Mouse (Mus musculus) cerebellum, adult 8-10 months (tissue): ENCODE results near the gene Bcl6.
A peak's percentile ranks its signal among the peaks of the same experiment; 100 is the strongest.

Experiments
- DNase-seq: peaks from one replicate; pipeline ENCODE4 v3.0.0; 2022

Gene Bcl6

GRCm38 (mm10) chr16:23990161-23990970 lies 1.7 kb upstream of the Bcl6 start:
- peak; percentile 36 for DNase-seq

DNA sequence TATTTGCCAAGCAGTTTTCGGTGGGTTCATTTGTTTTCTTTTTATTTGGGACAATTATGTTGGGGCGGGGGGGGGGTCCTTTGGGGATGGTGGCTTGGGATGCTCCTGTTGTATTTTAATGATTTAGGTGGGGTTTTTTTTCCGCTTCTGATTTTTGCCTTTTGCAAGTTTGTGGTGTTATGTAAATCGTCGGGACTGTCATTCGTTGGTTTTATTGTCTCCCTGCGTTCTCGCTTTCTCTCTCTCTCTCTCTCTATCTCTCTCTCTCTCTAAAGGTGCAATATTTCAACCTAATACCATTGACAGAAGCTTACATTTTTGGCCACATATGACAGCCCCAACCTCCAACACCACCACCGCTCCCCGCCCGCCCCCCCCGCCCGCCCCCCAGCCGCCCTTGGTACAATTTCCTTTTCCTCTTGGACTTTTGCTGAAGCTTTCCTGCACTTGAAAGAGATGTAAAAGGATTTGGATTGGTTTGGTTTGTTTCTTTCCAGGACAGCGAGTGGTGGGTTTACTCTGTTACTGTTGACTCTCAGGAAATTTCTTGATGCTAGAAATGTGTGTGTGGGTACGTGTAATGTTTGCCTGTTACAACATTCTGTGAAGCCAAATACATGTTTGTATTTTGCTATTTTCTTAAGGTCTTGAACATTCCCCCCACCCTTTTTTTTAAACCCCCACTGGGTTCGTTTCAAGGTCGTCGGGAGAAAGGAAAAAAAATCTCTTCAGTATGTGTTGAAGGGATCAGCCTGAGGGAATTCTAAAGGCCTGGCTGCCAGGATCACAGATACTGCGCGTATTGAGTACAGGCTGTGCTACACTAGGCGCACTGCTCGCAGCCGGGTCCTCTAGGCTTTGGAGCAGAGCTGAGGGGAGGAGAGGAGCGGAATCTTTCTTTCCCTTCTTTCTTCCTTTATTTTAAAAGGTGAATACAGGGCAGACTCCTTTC lies 833 bp upstream of the Bcl6 start:
- peak; percentile 69 for DNase-seq

DNA sequence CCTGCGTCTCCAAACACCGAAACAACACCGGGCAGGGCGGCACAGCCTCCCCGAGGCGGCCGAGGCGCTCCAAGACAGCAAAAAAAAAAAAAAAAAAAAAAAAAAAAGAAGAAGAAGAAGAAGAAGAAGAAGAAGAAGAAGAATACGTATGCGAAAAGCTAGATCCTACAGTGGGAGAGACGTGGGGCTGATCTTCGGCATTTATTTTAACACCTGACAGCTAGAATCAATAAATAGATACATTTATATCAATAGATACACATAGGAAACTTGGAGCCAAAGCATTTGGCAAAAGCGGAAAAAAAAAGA lies 541 bp downstream of the Bcl6 start:
- no peak for DNase-seq

DNA sequence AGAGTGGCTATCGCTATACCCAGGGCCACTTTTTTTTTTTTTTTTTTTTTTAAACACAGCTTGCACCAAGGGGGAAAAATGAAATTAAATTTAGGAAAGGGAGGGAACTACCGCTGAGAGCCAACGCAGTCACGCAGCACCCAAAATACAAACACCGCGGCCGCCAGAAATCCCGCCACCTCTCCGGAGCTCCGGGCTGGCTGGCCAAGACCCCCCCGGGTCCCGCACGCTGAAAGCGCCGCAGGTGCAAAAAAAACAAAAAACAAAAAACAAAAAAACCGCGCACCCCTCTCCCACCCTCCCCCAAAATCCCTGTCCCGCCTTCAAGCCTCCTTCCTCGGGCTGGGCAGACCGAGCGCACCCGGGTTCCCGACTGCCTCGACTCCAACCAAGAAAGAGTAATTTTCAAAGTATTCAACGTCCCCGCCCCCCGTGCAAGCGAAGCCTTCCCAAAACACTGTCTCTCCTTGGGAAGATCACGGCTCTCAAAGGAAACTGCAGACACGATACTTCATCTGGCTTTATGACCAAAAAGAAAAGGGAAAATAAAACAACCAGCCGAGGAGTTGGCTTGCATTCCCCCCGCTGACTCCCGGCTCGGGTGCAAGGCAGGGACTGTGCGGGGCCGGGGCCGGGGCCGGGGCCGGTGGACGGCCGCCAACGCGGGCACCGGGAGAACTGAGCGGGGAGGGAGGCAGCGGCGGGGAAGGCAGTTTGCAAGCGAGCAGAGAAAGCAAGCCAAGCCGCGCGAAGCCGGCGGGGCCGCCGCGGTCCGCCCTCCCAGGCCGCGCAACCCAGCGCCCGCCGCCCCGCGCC lies 1.1 kb downstream of the Bcl6 start:
- DNase-seq, result peak; percentile 70

GRCm38 (mm10) chr16:23986871-23987270 lies 1.8 kb downstream of the Bcl6 start:
- DNase-seq, result peak; percentile 61

DNA sequence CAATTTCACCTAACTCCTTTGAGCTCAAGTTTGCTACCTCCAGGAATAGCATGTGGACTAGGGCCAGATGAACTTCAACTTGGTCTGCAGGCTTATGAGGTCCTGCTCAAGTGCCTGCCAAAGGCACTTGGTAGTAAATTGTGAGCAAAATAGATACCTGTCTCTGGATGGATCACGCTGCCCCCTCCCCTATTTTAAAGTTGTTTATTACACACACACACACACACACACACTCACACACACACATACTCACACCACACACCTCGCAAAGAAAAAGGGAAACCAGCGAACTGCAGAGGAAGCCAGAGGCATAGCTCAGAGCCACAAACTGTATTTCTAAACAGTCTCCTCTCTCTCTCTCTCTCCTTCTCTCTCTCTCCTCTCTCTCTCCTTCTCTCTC lies 2.5 kb downstream of the Bcl6 start:
- peak; percentile 32 for DNase-seq

- peak; percentile 53 for DNase-seq
Measured at GRCm38 (mm10) chr16:23985467-23985861, 3.2 kb downstream of the Bcl6 start.

DNA sequence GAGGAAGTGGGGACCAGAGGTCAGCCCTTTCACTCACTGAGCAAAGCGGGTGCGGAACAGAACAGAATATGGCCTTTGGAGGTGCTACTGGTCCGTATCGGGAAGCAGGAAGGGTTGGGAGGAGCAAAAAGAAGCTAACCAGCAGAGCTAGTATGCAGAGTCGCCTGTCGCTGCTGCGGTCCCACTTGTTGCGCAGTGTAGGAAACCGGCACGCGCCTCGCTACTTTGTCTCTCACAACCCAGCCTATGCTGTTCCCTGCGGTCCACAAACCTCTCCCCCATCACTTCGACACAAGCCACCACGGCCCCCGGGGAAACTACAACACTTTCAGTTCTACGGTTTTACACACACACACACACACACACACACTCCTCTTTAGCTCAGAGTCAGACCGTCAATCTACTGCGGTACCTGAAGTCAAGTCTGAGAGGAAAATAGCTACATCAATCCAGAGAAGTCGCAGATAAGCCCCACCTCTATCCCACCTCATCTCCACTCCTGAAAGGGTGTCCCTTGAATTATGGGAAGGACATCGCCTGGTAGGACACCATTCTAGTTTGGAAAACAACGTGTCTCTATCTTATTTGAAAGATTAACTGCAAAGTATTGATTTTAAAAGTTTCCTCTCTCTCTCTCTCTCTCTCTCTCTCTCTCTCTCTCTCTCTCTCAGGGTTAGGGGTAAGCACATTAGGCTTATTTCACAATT lies 3.7 kb downstream of the Bcl6 start:
- peak; percentile 61 for DNase-seq

DNA sequence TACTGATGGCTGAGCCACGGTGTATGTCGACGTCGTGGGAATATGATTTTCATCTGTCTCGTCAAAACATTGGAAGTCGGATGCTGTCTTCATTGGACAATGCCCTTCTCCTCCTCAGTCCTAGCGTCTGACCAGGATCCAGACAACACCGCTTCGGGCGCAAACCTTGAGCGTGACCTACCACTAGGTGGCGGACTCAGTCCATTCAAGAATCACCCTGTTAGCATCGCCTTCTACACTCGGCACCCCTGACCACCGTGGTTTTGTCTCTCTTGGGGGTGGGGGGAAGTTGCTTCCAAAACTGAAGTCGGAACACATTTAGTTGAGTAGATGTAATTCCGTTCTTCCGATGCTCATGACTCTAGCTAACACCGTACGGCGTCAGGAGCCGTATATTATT lies 4.5 kb downstream of the Bcl6 start:
- DNase-seq, result peak; percentile 95

- peak; percentile 85 for DNase-seq
Measured at GRCm38 (mm10) chr16:23982891-23983588, 5.6 kb downstream of the Bcl6 start.

DNA sequence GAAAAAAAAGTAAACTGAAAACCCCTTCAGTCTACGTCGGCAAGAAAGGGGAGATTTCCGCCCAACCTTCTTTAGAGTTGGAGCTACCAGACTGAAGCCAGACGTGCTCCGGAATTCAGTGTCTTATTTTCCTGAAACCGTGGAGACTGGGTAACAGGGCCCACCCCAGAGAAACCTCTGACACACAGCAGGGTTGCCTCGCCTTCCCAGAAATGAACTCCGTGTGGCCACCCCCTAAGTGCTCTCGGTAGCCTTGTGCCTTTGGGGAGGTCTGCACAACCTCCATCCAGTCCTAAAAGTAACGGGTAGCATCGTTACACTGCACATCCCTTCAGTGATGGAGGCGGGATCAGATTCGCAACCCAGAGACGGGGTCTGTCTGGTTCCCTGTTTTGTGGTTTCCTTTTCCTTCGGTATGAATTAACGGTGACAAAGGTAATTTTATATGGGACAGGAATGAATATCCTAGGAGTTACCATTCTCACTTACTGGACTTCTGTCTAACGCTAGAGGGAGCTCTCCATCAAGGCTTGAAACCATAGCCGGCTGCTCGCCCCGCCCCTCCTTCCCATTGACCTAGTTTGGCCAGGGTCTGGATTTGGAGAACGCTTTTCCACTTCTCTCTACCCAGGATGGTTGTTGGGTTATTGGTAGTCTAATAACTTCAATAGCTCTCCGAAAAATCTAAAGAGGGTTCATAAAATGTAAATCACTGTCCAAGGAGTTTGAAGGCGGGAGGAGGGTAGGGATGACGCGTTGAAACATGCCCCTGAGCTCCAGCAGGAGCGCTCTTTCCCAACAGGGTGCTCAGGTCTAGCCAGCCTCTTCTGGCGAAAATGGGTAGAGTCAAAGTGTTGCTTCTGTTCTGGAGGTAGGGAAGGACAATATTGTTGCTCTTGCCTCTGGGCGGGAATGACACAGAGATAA lies 6.5 kb downstream of the Bcl6 start:
- DNase-seq, result peak; percentile 91

DNA sequence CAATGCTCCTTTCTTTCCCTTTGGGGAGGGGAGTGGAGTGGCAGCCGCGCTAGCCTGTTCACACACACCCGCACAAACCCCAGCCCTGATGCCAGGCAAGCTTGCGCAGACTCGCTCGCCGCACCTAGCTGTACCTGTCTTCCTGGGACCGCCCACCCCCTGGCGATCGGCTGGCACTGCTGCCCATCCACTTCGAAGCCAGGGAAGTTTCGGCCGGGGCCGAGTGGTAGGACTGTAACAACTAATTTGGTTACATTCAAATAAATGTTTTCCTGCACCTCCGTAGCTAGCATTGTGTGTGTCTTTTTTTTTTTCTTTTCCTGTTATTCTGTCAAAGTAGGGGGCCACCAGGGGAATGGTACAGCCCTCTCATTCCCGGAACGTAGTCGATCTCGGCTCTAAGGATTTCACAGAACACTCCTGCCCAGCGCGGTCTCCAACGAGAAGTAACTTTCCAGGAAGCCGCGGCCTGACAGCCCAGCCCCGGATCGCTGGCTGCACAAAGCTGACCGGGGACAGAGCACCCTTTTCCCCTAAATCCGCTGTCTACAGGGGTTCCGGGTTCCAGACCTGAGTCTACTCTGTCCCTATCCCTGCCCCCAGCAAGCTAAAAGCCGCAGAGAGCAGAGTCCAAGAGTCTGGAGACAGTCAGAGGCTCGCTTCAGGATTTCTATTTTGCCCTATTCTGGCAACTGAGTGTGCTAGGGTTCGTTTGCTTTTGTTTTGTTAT lies 7.5 kb downstream of the Bcl6 start:
- DNase-seq, result peak; percentile 43

- DNase-seq, result peak; percentile 33
Measured at GRCm38 (mm10) chr16:23980201-23980870, 8.3 kb downstream of the Bcl6 start.

DNA sequence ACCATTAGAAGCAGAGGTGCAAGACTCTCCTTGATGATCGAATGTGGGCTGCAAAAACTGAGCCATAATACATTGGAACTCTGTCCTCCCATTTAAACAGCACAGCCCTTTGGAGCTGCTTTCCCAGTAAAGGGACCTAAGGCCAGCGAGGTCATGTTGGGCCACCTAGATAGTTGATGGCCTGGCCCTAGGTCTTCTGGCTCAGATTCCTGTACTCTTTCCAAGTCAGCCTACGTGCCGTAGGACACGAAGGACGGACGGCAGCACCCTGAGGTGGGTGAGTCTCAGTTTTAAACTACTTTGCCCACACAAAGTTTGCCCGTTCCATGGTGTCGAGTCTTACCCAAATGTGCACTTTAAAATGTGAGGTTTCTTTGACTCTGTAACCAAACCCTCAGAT lies 9.2 kb downstream of the Bcl6 start:
- peak; percentile 20 for DNase-seq

GRCm38 (mm10) chr16:23978495-23978894 lies 10.2 kb downstream of the Bcl6 start:
- DNase-seq, result no peak

- no peak for DNase-seq
Measured at GRCm38 (mm10) chr16:23977732-23978131, 10.9 kb downstream of the Bcl6 start.

DNA sequence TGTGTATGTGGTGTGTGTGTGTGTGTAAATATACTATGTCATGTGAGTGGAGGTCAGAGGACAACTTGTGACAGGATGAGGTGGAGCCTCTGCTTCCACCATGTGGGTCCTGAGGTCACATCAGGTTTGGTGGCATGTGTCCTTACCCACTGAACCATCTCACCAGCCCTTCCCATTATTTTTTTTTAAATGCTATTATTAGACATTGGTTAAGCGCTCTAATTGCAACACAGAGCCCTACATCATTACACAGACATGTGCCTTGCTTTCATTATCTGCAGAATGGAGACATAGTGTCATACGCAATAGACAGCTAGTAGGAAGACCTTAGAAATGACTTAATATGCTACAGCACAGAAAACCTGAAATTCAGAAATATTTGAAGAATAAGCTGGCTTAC lies 12.5 kb downstream of the Bcl6 start:
- DNase-seq, result no peak

GRCm38 (mm10) chr16:23973635-23974367 lies 14.9 kb downstream of the Bcl6 start:
- no peak for DNase-seq

- no peak for DNase-seq
Measured at GRCm38 (mm10) chr16:23972901-23973300, 15.8 kb downstream of the Bcl6 start.
